Mouse (Mus musculus) stomach, embryonic 16.5 days (tissue): Measurements from ENCODE around the gene Hist1h2bc. TPM values are rescaled to one million over a fixed set of nuclear protein-coding genes. Genes with fewer than 3 reads are reported as not detected.

Source experiments
- ATAC-seq: fragments of 200-750 bp; cut with Nextera tagmentation; 2 replicates; pipeline ENCODE4 v1.8.0; 2017; ENCODE audit warnings: moderate number of reproducible peaks, moderate TSS enrichment; ENCODE audit not compliant: insufficient read depth, low FRiP score
- H3K27ac ChIP-seq: fragments of 300-500 bp; sonication (generic); 2 replicates; pipeline ENCODE4 v1.5.1; 2014; ENCODE audit warnings: low read length
- H3K27me3 ChIP-seq: fragments of 300-500 bp; sonication (generic); 2 replicates; pipeline ENCODE4 v1.6.1; 2014; ENCODE audit warnings: low read length, control low read depth, mixed read lengths; ENCODE audit not compliant: control insufficient read depth, insufficient read depth
- H3K36me3 ChIP-seq: fragments of 300-500 bp; sonication (generic); 2 replicates; pipeline ENCODE4 v1.6.1; 2014; ENCODE audit warnings: low read length; ENCODE audit not compliant: control insufficient read depth, insufficient read depth
- H3K4me1 ChIP-seq: fragments of 300-500 bp; sonication (generic); 2 replicates; pipeline ENCODE4 v1.6.1; 2014; ENCODE audit warnings: low read length, control low read depth, mixed read lengths; ENCODE audit not compliant: control insufficient read depth, insufficient read depth
- H3K4me2 ChIP-seq: fragments of 300-500 bp; sonication (generic); 2 replicates; pipeline ENCODE4 v1.6.1; 2014; ENCODE audit warnings: low read depth, low read length, mixed read lengths
- H3K4me3 ChIP-seq: fragments of 300-500 bp; sonication (generic); replicated peaks from 2 replicates; pipeline ENCODE4 v1.5.1; 2014; ENCODE audit warnings: mild to moderate bottlenecking, low read length
- H3K9ac ChIP-seq: fragments of 300-500 bp; sonication (generic); 2 replicates; pipeline ENCODE4 v1.6.1; 2014; ENCODE audit warnings: low read length
- H3K9me3 ChIP-seq: fragments of 300-500 bp; sonication (generic); replicated peaks from 2 replicates; pipeline ENCODE4 v1.6.1; 2016; ENCODE audit warnings: low read length, control low read depth; ENCODE audit not compliant: control insufficient read depth
- WGBS: fragments of 180-500 bp; shearing (Covaris S2); extraction: QIAGEN DNeasy Blood & Tissue Kit; methylation state at CpG from one replicate; pipeline ENCODE4 v1.1.7; 2014; 5-methylcytosine and 5-hydroxymethylcytosine counted together
- microRNA-seq: library from miRNA; unstranded; fragments of <30 nt; microRNA quantifications from one replicate; pipeline ENCODE4, GENCODE M21; 2016
- polyA plus RNA-seq: library from polyadenylated mRNA; unstranded; fragments of >200 nt; fragmentation: Nextera tagmentation; extraction: Ambion mirVana; gene quantifications from 2 replicates; pipeline ENCODE4 v1.2.1, GENCODE M21; 2015

The Hist1h2bc gene
- polyA plus RNA-seq, 1 experiment from 2014 or later = 102 TPM

GRCm38 (mm10) chr13:23738677-23739068 is 54.7 kb downstream of the Hist1h2bc start, which contains the start of gene Hist1h1c:
TSS of gene Hist1h1c (plus strand) at chr13:23738808.
- H3K9ac ChIP-seq = peak within 1 kb of the TSS; percentile 85
- ATAC-seq = peak; percentile 92
- WGBS = under 1% methylated on average over 32 of the region's 38 CpGs
- H3K4me1 ChIP-seq = peaks cover 13% of the 10 kb centered on the region; the same call in 1 of the 2 replicates
- peak within 1 kb of the TSS; percentile 70 for H3K4me3 ChIP-seq
- H3K36me3 ChIP-seq = no peaks in the 10 kb centered on the region
- H3K9me3 ChIP-seq = no peaks in the 10 kb centered on the region
- H3K4me2 ChIP-seq = peak within 1 kb of the TSS; percentile 91
- H3K27me3 ChIP-seq = no peaks in the 10 kb centered on the region
- H3K27ac ChIP-seq = peak within 1 kb of the TSS; percentile 99

- peak overlapping the region; percentile 91 for H3K4me2 ChIP-seq
- ATAC-seq = peak; percentile 93
- no peaks in the 10 kb centered on the region for H3K9me3 ChIP-seq
- peak overlapping the region; percentile 85 for H3K9ac ChIP-seq
- H3K27ac ChIP-seq = peak overlapping the region; percentile 99
- no peaks in the 10 kb centered on the region for H3K36me3 ChIP-seq
- H3K4me3 ChIP-seq = peak overlapping the region; percentile 70
- H3K4me1 ChIP-seq = peaks cover 17% of the 10 kb centered on the region; the same call in 1 of the 2 replicates
- WGBS = under 1% methylated on average over 39 of the region's 39 CpGs
- no peaks in the 10 kb centered on the region for H3K27me3 ChIP-seq
These were observed 55.3 kb downstream of the Hist1h2bc start for GRCm38 (mm10) chr13:23739069-23739921.

- peak overlapping the region; percentile 70 for H3K4me3 ChIP-seq
- H3K4me2 ChIP-seq = peak overlapping the region; percentile 91
- no peaks in the 10 kb centered on the region for H3K36me3 ChIP-seq
- no peaks in the 10 kb centered on the region for H3K9me3 ChIP-seq
- H3K4me1 ChIP-seq = peaks cover 21% of the 10 kb centered on the region; the same call in 1 of the 2 replicates
- no peaks in the 10 kb centered on the region for H3K27me3 ChIP-seq
- H3K27ac ChIP-seq = peak overlapping the region; percentile 99
- ATAC-seq = no peak; the same call in 1 of the 2 replicates
- WGBS = under 1% methylated on average over 14 of the region's 14 CpGs
- H3K9ac ChIP-seq = peak overlapping the region; percentile 85
These were observed 55.9 kb downstream of the Hist1h2bc start for GRCm38 (mm10) chr13:23739922-23740252.

- Histone ChIP-seq H3K9me3 (no peaks in the 10 kb centered on the region), H3K27me3 (no peaks in the 10 kb centered on the region), H3K4me2 (peak overlapping the region; percentile 91), H3K36me3 (no peaks in the 10 kb centered on the region), H3K4me3 (peak overlapping the region; percentile 70), H3K27ac (peak overlapping the region; percentile 99), H3K4me1 (peaks cover 21% of the 10 kb centered on the region; the same call in 1 of the 2 replicates), H3K9ac (peak overlapping the region; percentile 85)
- WGBS = 18% methylated on average over 13 of the region's 13 CpGs
- ATAC-seq = no peak
These were observed 56.3 kb downstream of the Hist1h2bc start for GRCm38 (mm10) chr13:23740256-23740840.

- Histone ChIP-seq H3K4me3 (peak overlapping the region; percentile 70), H3K27ac (peak overlapping the region; percentile 99; the same call in 1 of the 2 replicates), H3K4me2 (peak overlapping the region; percentile 91), H3K4me1 (peaks cover 21% of the 10 kb centered on the region; the same call in 1 of the 2 replicates), H3K27me3 (no peaks in the 10 kb centered on the region), H3K9me3 (no peaks in the 10 kb centered on the region), H3K9ac (no peak overlapping the region), H3K36me3 (no peaks in the 10 kb centered on the region)
- 48% methylated on average over 5 of the region's 5 CpGs for WGBS
- no peak for ATAC-seq
These were observed 56.9 kb downstream of the Hist1h2bc start for GRCm38 (mm10) chr13:23740910-23741309.

GRCm38 (mm10) chr13:23742007-23742406 is 58.0 kb downstream of the Hist1h2bc start:
- Histone ChIP-seq H3K4me3 (no peak overlapping the region), H3K4me1 (peaks cover 21% of the 10 kb centered on the region; the same call in 1 of the 2 replicates), H3K27ac (no peak overlapping the region), H3K9me3 (no peaks in the 10 kb centered on the region), H3K27me3 (no peaks in the 10 kb centered on the region), H3K4me2 (no peak overlapping the region), H3K9ac (no peak overlapping the region), H3K36me3 (no peaks in the 10 kb centered on the region)
- no peak for ATAC-seq

Small RNAs within 50 kb of the gene (microRNA-seq; reads per million reads assigned to microRNA genes)
- not detected for gene Gm44350

Other genes with a start within 250 kb of the Hist1h2bc start
- gene Btn1a1, start 218.3 kb upstream of the Hist1h2bc start, polyA plus RNA-seq = 0.21 and 0.22 TPM in 2 replicates
- gene Btn2a2, start 195.3 kb upstream of the Hist1h2bc start, polyA plus RNA-seq = 0.14 and 0.28 TPM in 2 replicates
- 5.7 and 6.3 TPM in 2 replicates for gene Hist1h4h, start 153.1 kb upstream of the Hist1h2bc start, polyA plus RNA-seq
- 0.74 and 3.1 TPM in 2 replicates for gene Hist1h2af, start 150.3 kb upstream of the Hist1h2bc start, polyA plus RNA-seq
- 4.7 and 6.1 TPM in 2 replicates for gene Hist1h3g, start 148.8 kb upstream of the Hist1h2bc start, polyA plus RNA-seq
- gene Hist1h2bh, start 140.8 kb upstream of the Hist1h2bc start, polyA plus RNA-seq = 1.1 and 1.4 TPM in 2 replicates
- gene Hist1h3f, start 140.1 kb upstream of the Hist1h2bc start, polyA plus RNA-seq = 0.81 and 0.90 TPM in 2 replicates
- gene Hist1h4f, start 132.6 kb upstream of the Hist1h2bc start, polyA plus RNA-seq = 1.6 TPM in 1 of 2 replicates, not detected in the other
- 0.67 and 0.93 TPM in 2 replicates for gene Hist1h1d, start 130.9 kb upstream of the Hist1h2bc start, polyA plus RNA-seq
- gene Hist1h3e, start 121.8 kb upstream of the Hist1h2bc start, polyA plus RNA-seq = 2.8 and 3.6 TPM in 2 replicates
- gene Hist1h2ae, start 113.0 kb upstream of the Hist1h2bc start, polyA plus RNA-seq = 34.0 and 56.1 TPM in 2 replicates
- gene Hist1h2bg, start 112.8 kb upstream of the Hist1h2bc start, polyA plus RNA-seq = 16.8 and 17.5 TPM in 2 replicates
- gene Hist1h2bf, start 110.0 kb upstream of the Hist1h2bc start, polyA plus RNA-seq = 1.7 and 3.0 TPM in 2 replicates
- 2.5 TPM in 2 replicates for gene Hist1h2ad, start 109.8 kb upstream of the Hist1h2bc start, polyA plus RNA-seq
- 6.3 and 6.5 TPM in 2 replicates for gene Hist1h3d, start 108.4 kb upstream of the Hist1h2bc start, polyA plus RNA-seq
- 60.7 and 86.3 TPM in 2 replicates for gene Hist1h4d, start 102.6 kb upstream of the Hist1h2bc start, polyA plus RNA-seq
- 2.8 and 3.0 TPM in 2 replicates for gene Hist1h2be, start 63.1 kb upstream of the Hist1h2bc start, polyA plus RNA-seq
- gene Hist1h1e, start 61.6 kb upstream of the Hist1h2bc start, polyA plus RNA-seq = 11.3 and 16.6 TPM in 2 replicates
- gene Hist1h2ac, start 251 bp upstream of the Hist1h2bc start, polyA plus RNA-seq = 1.7 TPM in 2 replicates
- gene Hist1h1t, start 11.6 kb downstream of the Hist1h2bc start, polyA plus RNA-seq = 0.14 TPM in 1 of 2 replicates, not detected in the other
- 4.5 and 4.8 TPM in 2 replicates for gene Hist1h4c, start 14.3 kb downstream of the Hist1h2bc start, polyA plus RNA-seq
- 8.8 and 9.6 TPM in 2 replicates for gene Hfe, start 26.7 kb downstream of the Hist1h2bc start, polyA plus RNA-seq
- gene Hist1h1c, start 54.6 kb downstream of the Hist1h2bc start, polyA plus RNA-seq = 53.4 and 58.0 TPM in 2 replicates
- gene Hist1h3c, start 61.4 kb downstream of the Hist1h2bc start, polyA plus RNA-seq = 3.1 and 3.7 TPM in 2 replicates
- gene Hist1h2bb, start 62.5 kb downstream of the Hist1h2bc start, polyA plus RNA-seq = 1.00 and 2.9 TPM in 2 replicates
- 16.2 and 26.2 TPM in 2 replicates for gene Hist1h2ab, start 66.9 kb downstream of the Hist1h2bc start, polyA plus RNA-seq
- gene Hist1h3b, start 68.1 kb downstream of the Hist1h2bc start, polyA plus RNA-seq = 7.0 and 7.5 TPM in 2 replicates
- gene Hist1h4b, start 72.8 kb downstream of the Hist1h2bc start, polyA plus RNA-seq = 1.2 and 3.7 TPM in 2 replicates
- 0.28 and 1.5 TPM in 2 replicates for gene Hist1h4a, start 77.0 kb downstream of the Hist1h2bc start, polyA plus RNA-seq
- gene Hist1h3a, start 78.2 kb downstream of the Hist1h2bc start, polyA plus RNA-seq = 2.0 and 3.5 TPM in 2 replicates
- 1.3 TPM in 2 replicates for gene Hist1h1a, start 79.5 kb downstream of the Hist1h2bc start, polyA plus RNA-seq
- gene Trim38, start 85.7 kb downstream of the Hist1h2bc start, polyA plus RNA-seq = not detected in 2 replicates
- gene Slc17a2, start 122.8 kb downstream of the Hist1h2bc start, polyA plus RNA-seq = 0.06 and 0.11 TPM in 2 replicates
- 0.27 and 0.41 TPM in 2 replicates for gene Slc17a3, start 155.2 kb downstream of the Hist1h2bc start, polyA plus RNA-seq
- 0.22 TPM in 1 of 2 replicates, not detected in the other for gene Slc17a1, start 183.6 kb downstream of the Hist1h2bc start, polyA plus RNA-seq
- 2.7 and 3.1 TPM in 2 replicates for gene Slc17a4, start 230.8 kb downstream of the Hist1h2bc start, polyA plus RNA-seq
- not detected in 2 replicates for gene Hist1h2ba, start 250.0 kb downstream of the Hist1h2bc start, polyA plus RNA-seq